Mouse (Mus musculus) embryonic facial prominence, embryonic 15.5 days (tissue): Measurements from ENCODE around the gene Hmg20a. TPM values are rescaled to one million over a fixed set of nuclear protein-coding genes. Genes with fewer than 3 reads are reported as not detected.
A peak's percentile ranks its signal among the peaks of the same experiment; 100 is the strongest.

ENCODE experiments used
- ATAC-seq: fragments of 200-750 bp; cut with Nextera tagmentation; 2 replicates; pipeline ENCODE4 v1.8.0; 2017; ENCODE audit warnings: low read depth, moderate TSS enrichment; ENCODE audit not compliant: insufficient number of reproducible peaks, low FRiP score, low TSS enrichment
- H3K27ac ChIP-seq: fragments of 300-500 bp; sonication (generic); replicated peaks from 2 replicates; pipeline ENCODE4 v1.5.1; 2015; ENCODE audit warnings: mild to moderate bottlenecking, inconsistent platforms
- H3K27me3 ChIP-seq: fragments of 300-500 bp; sonication (generic); 2 replicates; pipeline ENCODE4 v1.6.1; 2015; ENCODE audit warnings: inconsistent platforms
- H3K36me3 ChIP-seq: fragments of 300-500 bp; sonication (generic); 2 replicates; pipeline ENCODE4 v1.6.1; 2015; ENCODE audit warnings: mild to moderate bottlenecking, inconsistent platforms
- H3K4me1 ChIP-seq: fragments of 300-500 bp; sonication (generic); 2 replicates; pipeline ENCODE4 v1.6.1; 2015; ENCODE audit warnings: inconsistent platforms
- H3K4me2 ChIP-seq: fragments of 300-500 bp; sonication (generic); replicated peaks from 2 replicates; pipeline ENCODE4 v1.6.1; 2015; ENCODE audit warnings: mild to moderate bottlenecking, inconsistent platforms
- H3K4me3 ChIP-seq: fragments of 300-500 bp; sonication (generic); replicated peaks from 2 replicates; pipeline ENCODE4 v1.5.1; 2015; ENCODE audit warnings: mild to moderate bottlenecking, inconsistent platforms
- H3K9ac ChIP-seq: fragments of 300-500 bp; sonication (generic); 2 replicates; pipeline ENCODE4 v1.6.1; 2015; ENCODE audit warnings: inconsistent platforms
- H3K9me3 ChIP-seq: fragments of 300-500 bp; sonication (generic); replicated peaks from 2 replicates; pipeline ENCODE4 v1.6.1; 2016; ENCODE audit warnings: inconsistent platforms
- WGBS: fragments of 180-500 bp; shearing (Covaris S2); methylation state at CpG from one replicate; pipeline ENCODE4 v1.1.7; 2015; 5-methylcytosine and 5-hydroxymethylcytosine counted together
- polyA plus RNA-seq: library from polyadenylated mRNA; unstranded; fragments of >200 nt; fragmentation: Nextera tagmentation; extraction: Ambion mirVana; gene quantifications from 2 replicates; pipeline ENCODE4 v1.2.1, GENCODE M21; 2015

The Hmg20a gene
- polyA plus RNA-seq, 1 experiment from 2014 or later: 61.1 TPM

GRCm38 (mm10) chr9:56478975-56479647 lies 60.7 kb downstream of the Hmg20a start:
- 84% methylated on average over 5 of the region's 5 CpGs for WGBS
- Histone ChIP-seq H3K9me3 (no peaks in the 10 kb centered on the region), H3K27me3 (no peaks in the 10 kb centered on the region), H3K4me3 (no peak overlapping the region), H3K4me1 (no peaks in the 10 kb centered on the region), H3K27ac (no peak overlapping the region), H3K4me2 (no peak overlapping the region), H3K36me3 (peaks cover 32% of the 10 kb centered on the region; the same call in 1 of the 2 replicates), H3K9ac (no peak overlapping the region)
- ATAC-seq: no peak

GRCm38 (mm10) chr9:56482623-56483022 lies 64.2 kb downstream of the Hmg20a start:
- H3K4me1 ChIP-seq: peaks cover 3% of the 10 kb centered on the region; the same call in 1 of the 2 replicates
- H3K27ac ChIP-seq: no peak overlapping the region
- no peaks in the 10 kb centered on the region for H3K9me3 ChIP-seq
- no peaks in the 10 kb centered on the region for H3K27me3 ChIP-seq
- 82% methylated on average over 4 of the region's 4 CpGs for WGBS
- peaks cover 27% of the 10 kb centered on the region; the same call in 1 of the 2 replicates for H3K36me3 ChIP-seq
- H3K4me3 ChIP-seq: no peak overlapping the region
- no peak overlapping the region for H3K9ac ChIP-seq
- no peak overlapping the region for H3K4me2 ChIP-seq
- no peak for ATAC-seq

GRCm38 (mm10) chr9:56485423-56485822 lies 67.0 kb downstream of the Hmg20a start:
- no peak overlapping the region for H3K4me3 ChIP-seq
- H3K4me2 ChIP-seq: no peak overlapping the region
- H3K27ac ChIP-seq: no peak overlapping the region
- no peaks in the 10 kb centered on the region for H3K27me3 ChIP-seq
- 46% methylated on average over 1 of the region's 1 CpGs for WGBS
- ATAC-seq: no peak
- H3K9ac ChIP-seq: no peak overlapping the region
- no peaks in the 10 kb centered on the region for H3K9me3 ChIP-seq
- H3K4me1 ChIP-seq: peaks cover 3% of the 10 kb centered on the region; the same call in 1 of the 2 replicates
- H3K36me3 ChIP-seq: peaks cover 45% of the 10 kb centered on the region

DNA sequence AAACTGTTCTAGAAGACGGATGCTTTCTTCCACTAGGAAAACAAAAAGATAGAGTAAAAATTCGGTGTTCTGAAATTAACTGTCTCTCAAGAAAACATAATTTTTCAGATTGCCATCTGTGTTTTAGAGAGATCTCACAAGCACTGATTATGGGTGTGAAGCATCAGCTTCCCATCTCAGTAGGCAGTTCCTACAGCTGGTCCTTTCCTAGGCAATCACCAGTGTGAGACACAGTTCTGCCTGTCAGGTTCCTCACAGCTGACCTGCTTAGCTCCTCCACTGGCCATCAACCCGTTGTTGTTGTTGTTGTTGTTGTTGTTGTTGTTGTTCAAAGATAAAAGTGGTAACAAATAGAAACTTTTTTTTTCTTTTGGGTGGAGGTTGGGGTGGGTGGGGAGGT lies 67.7 kb downstream of the Hmg20a start:
- Histone ChIP-seq H3K9ac (no peak overlapping the region), H3K27me3 (no peaks in the 10 kb centered on the region), H3K4me1 (peaks cover 3% of the 10 kb centered on the region; the same call in 1 of the 2 replicates), H3K27ac (no peak overlapping the region), H3K4me2 (no peak overlapping the region), H3K9me3 (no peaks in the 10 kb centered on the region), H3K36me3 (peaks cover 52% of the 10 kb centered on the region), H3K4me3 (no peak overlapping the region)
- WGBS: 90% methylated on average over 3 of the region's 3 CpGs
- no peak for ATAC-seq

DNA sequence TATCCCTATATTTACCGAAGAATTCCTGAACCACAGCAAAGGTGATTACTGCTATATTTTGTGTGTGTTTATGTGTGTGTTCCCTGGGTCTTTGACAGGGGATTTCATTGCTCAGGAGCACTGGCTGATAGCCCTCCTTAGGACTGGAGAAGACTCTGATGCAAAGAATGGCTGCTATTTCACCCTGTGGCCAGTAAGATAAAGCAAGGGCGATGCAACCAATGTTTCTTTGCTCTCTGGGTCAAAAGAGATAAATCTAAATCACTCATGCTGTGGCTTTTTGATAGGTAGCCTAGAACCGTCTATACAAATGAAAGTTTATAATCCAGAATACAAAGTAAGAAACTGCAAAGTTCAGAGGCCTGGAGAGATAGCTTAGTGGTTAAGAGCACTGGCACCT lies 69.2 kb downstream of the Hmg20a start:
- no peak overlapping the region for H3K9ac ChIP-seq
- H3K9me3 ChIP-seq: no peaks in the 10 kb centered on the region
- no peak overlapping the region for H3K27ac ChIP-seq
- no peak for ATAC-seq
- 92% methylated on average over 3 of the region's 3 CpGs for WGBS
- no peaks in the 10 kb centered on the region for H3K27me3 ChIP-seq
- H3K4me3 ChIP-seq: no peak overlapping the region
- no peak overlapping the region for H3K4me2 ChIP-seq
- peaks cover 3% of the 10 kb centered on the region; the same call in 1 of the 2 replicates for H3K4me1 ChIP-seq
- H3K36me3 ChIP-seq: peaks cover 58% of the 10 kb centered on the region

DNA sequence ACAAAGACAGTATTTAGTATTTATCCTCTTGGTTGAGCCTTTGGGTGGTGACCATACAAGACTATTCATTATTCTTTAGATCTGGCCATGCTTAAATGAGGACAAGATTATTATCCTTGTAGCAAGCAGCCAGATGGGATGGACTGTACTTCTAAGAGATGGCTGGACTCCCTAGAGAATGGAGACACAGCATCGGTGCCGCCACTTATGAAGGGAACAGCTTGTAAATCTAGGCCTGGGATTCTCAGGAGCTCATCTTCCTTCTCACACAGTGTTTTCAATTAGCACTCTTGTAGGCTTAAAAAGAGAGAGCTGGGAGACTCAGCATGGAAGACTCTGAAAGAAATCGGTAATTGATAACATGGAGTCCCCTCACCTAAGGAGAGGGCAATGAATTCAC lies 74.0 kb downstream of the Hmg20a start:
- H3K27ac ChIP-seq: no peak overlapping the region
- no peak overlapping the region for H3K4me2 ChIP-seq
- no peak overlapping the region for H3K9ac ChIP-seq
- H3K4me3 ChIP-seq: no peak overlapping the region
- H3K9me3 ChIP-seq: no peaks in the 10 kb centered on the region
- 70% methylated on average over 3 of the region's 3 CpGs for WGBS
- H3K4me1 ChIP-seq: peaks cover 23% of the 10 kb centered on the region
- peaks cover 79% of the 10 kb centered on the region for H3K36me3 ChIP-seq
- ATAC-seq: no peak
- H3K27me3 ChIP-seq: no peaks in the 10 kb centered on the region

- ATAC-seq: no peak
- H3K36me3 ChIP-seq: peaks cover 73% of the 10 kb centered on the region
- no peak overlapping the region for H3K4me2 ChIP-seq
Observed at GRCm38 (mm10) chr9:56492916-56493315, 74.5 kb downstream of the Hmg20a start.

DNA sequence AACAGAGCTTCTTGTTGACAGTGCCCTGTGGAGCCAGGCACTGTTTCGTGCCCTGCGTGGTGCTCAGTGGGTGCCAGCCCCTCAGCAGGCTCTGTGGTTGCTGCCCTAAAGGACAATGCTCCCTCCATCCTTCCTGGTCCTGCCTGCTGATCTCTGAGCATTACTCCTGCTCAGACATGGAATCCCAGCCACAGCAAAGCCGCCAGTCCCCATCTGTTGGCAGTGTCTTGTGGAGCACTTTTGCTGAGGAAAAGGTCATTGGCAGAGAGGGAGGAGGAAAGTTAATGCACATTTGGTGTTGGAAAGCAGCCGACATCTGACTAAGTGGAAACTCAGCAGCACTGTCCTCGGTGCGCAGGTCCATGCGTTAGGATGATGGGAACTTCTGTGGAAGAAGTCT lies 76.7 kb downstream of the Hmg20a start:
- Histone ChIP-seq H3K36me3 (peaks cover 58% of the 10 kb centered on the region), H3K4me3 (no peak overlapping the region), H3K27ac (peak overlapping the region; percentile 51; the same call in 1 of the 2 replicates), H3K27me3 (no peaks in the 10 kb centered on the region), H3K9ac (no peak overlapping the region), H3K4me1 (peaks cover 30% of the 10 kb centered on the region), H3K4me2 (no peak overlapping the region), H3K9me3 (no peaks in the 10 kb centered on the region)
- 53% methylated on average over 7 of the region's 7 CpGs for whole genome bisulfite sequencing
- ATAC-seq: no peak

More at GRCm38 (mm10) chr9:56492916-56493315, 74.5 kb downstream of the Hmg20a start:
- Histone ChIP-seq H3K4me1 (peaks cover 24% of the 10 kb centered on the region), H3K9ac (no peak overlapping the region), H3K4me3 (no peak overlapping the region), H3K9me3 (no peaks in the 10 kb centered on the region), H3K27ac (no peak overlapping the region), H3K27me3 (no peaks in the 10 kb centered on the region)
- 50% methylated on average over 1 of the region's 1 CpGs for WGBS

DNA sequence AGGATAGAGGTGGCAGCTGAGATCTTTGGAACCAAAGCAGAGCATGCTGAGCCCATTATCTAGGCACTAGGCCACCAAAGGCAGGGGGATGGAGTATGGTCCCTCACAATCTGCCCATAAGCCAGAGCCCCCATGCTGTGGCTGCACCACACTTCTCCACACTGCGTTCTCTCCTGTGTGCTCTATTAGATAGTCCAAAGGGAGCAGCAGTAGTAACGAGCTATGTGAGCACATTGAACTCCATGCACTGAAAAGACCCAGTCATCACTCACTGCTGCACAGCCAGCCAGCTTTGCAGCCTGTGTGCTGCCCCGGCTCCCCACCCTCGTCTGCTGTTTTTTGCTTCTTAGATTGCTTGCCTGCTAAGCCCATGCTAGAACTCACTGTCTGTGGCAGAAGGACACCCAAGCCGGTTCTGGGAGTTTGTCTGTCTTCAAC lies 77.4 kb downstream of the Hmg20a start:
- Histone ChIP-seq H3K9ac (no peak overlapping the region), H3K4me1 (peaks cover 30% of the 10 kb centered on the region), H3K4me2 (no peak overlapping the region), H3K27ac (0 out of 2 replicates have a peak overlapping the region, but pooled peaks have one; percentile 51), H3K9me3 (no peaks in the 10 kb centered on the region), H3K4me3 (no peak overlapping the region), H3K36me3 (peaks cover 51% of the 10 kb centered on the region), H3K27me3 (no peaks in the 10 kb centered on the region)
- WGBS: 61% methylated on average over 5 of the region's 5 CpGs
- no peak for ATAC-seq

DNA sequence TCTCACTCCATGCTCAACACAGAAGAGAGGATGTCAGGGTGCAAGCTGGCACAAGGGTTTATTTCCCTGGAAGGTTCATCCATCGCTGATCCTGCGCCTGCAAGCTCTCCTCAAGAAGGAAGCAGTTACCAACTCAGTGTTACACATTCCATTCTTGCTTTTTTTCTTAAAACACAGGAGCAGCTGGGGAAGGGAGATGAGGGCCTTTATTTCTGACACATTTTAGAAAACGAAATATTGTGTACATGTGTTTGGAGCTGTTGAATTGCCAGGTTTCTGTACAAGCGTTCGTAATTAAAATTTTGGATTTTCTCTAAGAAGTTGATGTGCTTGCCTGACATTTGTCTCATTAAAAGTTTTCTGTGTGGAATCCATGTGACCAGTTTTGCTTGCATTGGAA lies 78.2 kb downstream of the Hmg20a start:
- Histone ChIP-seq H3K27me3 (no peaks in the 10 kb centered on the region), H3K4me1 (peaks cover 37% of the 10 kb centered on the region), H3K36me3 (peaks cover 43% of the 10 kb centered on the region), H3K9ac (no peak overlapping the region), H3K4me2 (no peak overlapping the region), H3K9me3 (no peaks in the 10 kb centered on the region), H3K27ac (peak overlapping the region; percentile 51), H3K4me3 (no peak overlapping the region)
- WGBS: 58% methylated on average over 5 of the region's 5 CpGs
- no peak for ATAC-seq

DNA sequence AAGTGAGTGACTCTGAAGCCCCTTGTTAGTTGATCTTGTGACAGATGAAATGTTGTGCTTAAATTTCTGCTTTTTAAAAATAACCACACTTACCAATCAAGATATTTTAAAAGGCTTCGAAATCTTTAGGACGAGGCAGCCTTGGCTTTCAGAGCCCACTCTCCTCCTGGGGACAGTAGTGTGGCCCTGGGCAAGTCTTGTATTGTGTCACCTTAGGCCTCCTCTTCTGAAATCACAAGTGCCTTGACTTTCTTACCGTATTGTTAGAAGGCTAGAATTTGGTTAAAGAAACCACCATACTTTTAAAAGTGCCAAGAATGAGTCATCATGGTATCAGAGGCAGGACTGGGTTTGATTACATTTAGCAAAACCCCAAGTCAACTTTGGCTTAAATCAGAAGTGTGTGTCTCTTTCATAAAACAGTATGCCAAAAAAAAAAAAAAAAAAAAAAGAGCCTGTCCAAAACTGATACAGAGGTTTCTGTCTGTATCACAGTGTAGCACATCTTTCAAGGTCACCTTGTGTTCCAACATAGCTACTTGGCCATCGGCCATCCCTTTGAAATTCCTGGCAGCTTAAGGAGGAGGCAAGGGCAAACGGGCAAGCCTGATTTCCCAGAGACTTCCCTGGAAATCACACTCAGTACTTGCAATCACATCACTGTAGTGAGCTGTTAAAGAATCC lies 78.9 kb downstream of the Hmg20a start:
- Histone ChIP-seq H3K4me3 (no peak overlapping the region), H3K4me2 (no peak overlapping the region), H3K4me1 (peaks cover 45% of the 10 kb centered on the region), H3K27me3 (no peaks in the 10 kb centered on the region), H3K9ac (no peak overlapping the region), H3K36me3 (peaks cover 35% of the 10 kb centered on the region), H3K27ac (no peak overlapping the region; the same call in 1 of the 2 replicates), H3K9me3 (no peaks in the 10 kb centered on the region)
- WGBS: 62% methylated on average over 5 of the region's 5 CpGs
- ATAC-seq: no peak
